Mouse (Mus musculus): ENCODE measurements around the gene Hdac5.

GRCm38 (mm10) chr11:102168689-102169088, 61.3 kb downstream of the Hdac5 start:
- no peak for TF ChIP-seq CTCF (IDR thresholded peaks at IDR 0.05; ENCODE audit: low read depth, low read length)
- TF ChIP-seq POLR2A (IDR thresholded peaks at IDR 0.05; ENCODE audit: borderline replicate concordance, low read depth, low read length) = no peak
